Mouse (Mus musculus) limb, embryonic 12.5 days (tissue): ENCODE data around the gene Ednrb. TPM values are rescaled to one million over a fixed set of nuclear protein-coding genes. Genes with fewer than 3 reads are reported as not detected.
A peak's percentile ranks its signal among the peaks of the same experiment; 100 is the strongest.

ENCODE experiments used
- ATAC-seq: fragments of 200-750 bp; cut with Nextera tagmentation; 2 replicates; pipeline ENCODE4 v1.8.0; 2017; ENCODE audit warnings: low read depth, moderate TSS enrichment; ENCODE audit not compliant: insufficient number of reproducible peaks, insufficient read depth, low FRiP score, low TSS enrichment
- H3K27ac ChIP-seq: fragments of 300-500 bp; sonication (generic); 2 replicates; pipeline ENCODE4 v1.5.1; 2016; ENCODE audit warnings: mild to moderate bottlenecking, moderate library complexity
- H3K27me3 ChIP-seq: fragments of 300-500 bp; sonication (generic); 2 replicates; pipeline ENCODE4 v1.6.1; 2016; ENCODE audit warnings: mild to moderate bottlenecking, moderate library complexity
- H3K36me3 ChIP-seq: fragments of 300-500 bp; sonication (generic); 2 replicates; pipeline ENCODE4 v1.6.1; 2016; ENCODE audit warnings: mild to moderate bottlenecking, moderate library complexity
- H3K4me1 ChIP-seq: fragments of 300-500 bp; sonication (generic); replicated peaks from 2 replicates; pipeline ENCODE4 v1.6.1; 2016
- H3K4me2 ChIP-seq: fragments of 300-500 bp; sonication (generic); 2 replicates; pipeline ENCODE4 v1.6.1; 2016; ENCODE audit warnings: mild to moderate bottlenecking, moderate library complexity
- H3K4me3 ChIP-seq: fragments of 300-500 bp; sonication (generic); replicated peaks from 2 replicates; pipeline ENCODE4 v1.5.1; 2016; ENCODE audit warnings: mild to moderate bottlenecking
- H3K9ac ChIP-seq: fragments of 300-500 bp; sonication (generic); replicated peaks from 2 replicates; pipeline ENCODE4 v1.6.1; 2016; ENCODE audit warnings: mild to moderate bottlenecking, moderate library complexity
- H3K9me3 ChIP-seq: fragments of 300-500 bp; sonication (generic); 2 replicates; pipeline ENCODE4 v1.6.1; 2016; ENCODE audit warnings: mild to moderate bottlenecking, moderate library complexity
- WGBS: fragments of 180-500 bp; shearing (Covaris S2); methylation state at CpG from one replicate; pipeline ENCODE4 v1.1.7; 2016; 5-methylcytosine and 5-hydroxymethylcytosine counted together
- polyA plus RNA-seq: library from polyadenylated mRNA; unstranded; fragments of >200 nt; fragmentation: Nextera tagmentation; extraction: Ambion mirVana; gene quantifications from 2 replicates; pipeline ENCODE4 v1.2.1, GENCODE M21; 2016

Gene Ednrb
- 10.5 and 12.5 TPM in 2 replicates for polyA plus RNA-seq

- H3K4me2 ChIP-seq = peak within 1 kb of the TSS; percentile 95
- H3K27ac ChIP-seq = no peak within 1 kb of the TSS
- H3K4me1 ChIP-seq = peaks cover 12% of the 10 kb centered on the region; the same call in 1 of the 2 replicates
- no peaks in the 10 kb centered on the region for H3K36me3 ChIP-seq
- H3K9ac ChIP-seq = peak within 1 kb of the TSS; percentile 53
- ATAC-seq = peak; percentile 63; the same call in 1 of the 2 replicates
- under 1% methylated on average over 24 of the region's 24 CpGs for WGBS
- H3K27me3 ChIP-seq = peaks cover 47% of the 10 kb centered on the region
- H3K9me3 ChIP-seq = no peaks in the 10 kb centered on the region
- H3K4me3 ChIP-seq = peak within 1 kb of the TSS; percentile 47
Measured at GRCm38 (mm10) chr14:103844011-103844549, at the start of gene Ednrb. Gene Ednrb, minus strand, starts transcription at chr14:103844402.

GRCm38 (mm10) chr14:103892411-103892938 lies 48.3 kb upstream of the Ednrb start:
- no peak overlapping the region for H3K27ac ChIP-seq
- no peaks in the 10 kb centered on the region for H3K9me3 ChIP-seq
- no peaks in the 10 kb centered on the region for H3K4me1 ChIP-seq
- no peak overlapping the region for H3K9ac ChIP-seq
- H3K4me3 ChIP-seq = no peak overlapping the region
- ATAC-seq = no peak
- H3K27me3 ChIP-seq = no peaks in the 10 kb centered on the region
- H3K4me2 ChIP-seq = no peak overlapping the region
- 77% methylated on average over 8 of the region's 8 CpGs for WGBS
- no peaks in the 10 kb centered on the region for H3K36me3 ChIP-seq

- H3K4me2 ChIP-seq = no peak overlapping the region
- WGBS = 85% methylated on average over 4 of the region's 4 CpGs
Measured at GRCm38 (mm10) chr14:103890761-103891160, 46.6 kb upstream of the Ednrb start.

GRCm38 (mm10) chr14:103884892-103885575 lies 40.8 kb upstream of the Ednrb start:
- Histone ChIP-seq H3K9ac (no peak overlapping the region), H3K4me2 (no peak overlapping the region), H3K4me1 (no peaks in the 10 kb centered on the region), H3K27me3 (no peaks in the 10 kb centered on the region), H3K9me3 (no peaks in the 10 kb centered on the region), H3K4me3 (no peak overlapping the region), H3K27ac (no peak overlapping the region), H3K36me3 (no peaks in the 10 kb centered on the region)
- 80% methylated on average over 7 of the region's 7 CpGs for WGBS
- no peak for ATAC-seq

More at GRCm38 (mm10) chr14:103890761-103891160, 46.6 kb upstream of the Ednrb start:
- H3K9ac ChIP-seq = no peak overlapping the region
- no peak overlapping the region for H3K27ac ChIP-seq
- H3K36me3 ChIP-seq = no peaks in the 10 kb centered on the region
- no peaks in the 10 kb centered on the region for H3K27me3 ChIP-seq
- no peaks in the 10 kb centered on the region for H3K4me1 ChIP-seq
- no peak for ATAC-seq
- no peak overlapping the region for H3K4me3 ChIP-seq
- no peaks in the 10 kb centered on the region for H3K9me3 ChIP-seq

- H3K4me2 ChIP-seq = no peak overlapping the region
- H3K36me3 ChIP-seq = no peaks in the 10 kb centered on the region
- 83% methylated on average over 3 of the region's 3 CpGs for WGBS
- H3K27me3 ChIP-seq = no peaks in the 10 kb centered on the region
- H3K4me1 ChIP-seq = no peaks in the 10 kb centered on the region
- no peak overlapping the region for H3K9ac ChIP-seq
- H3K27ac ChIP-seq = no peak overlapping the region
- H3K4me3 ChIP-seq = no peak overlapping the region
- ATAC-seq = no peak
- H3K9me3 ChIP-seq = no peaks in the 10 kb centered on the region
Measured at GRCm38 (mm10) chr14:103882943-103883342, 38.7 kb upstream of the Ednrb start.

GRCm38 (mm10) chr14:103877117-103877516 lies 32.9 kb upstream of the Ednrb start:
- H3K4me1 ChIP-seq = no peaks in the 10 kb centered on the region
- WGBS = 93% methylated on average over 2 of the region's 2 CpGs
- ATAC-seq = no peak
- no peak overlapping the region for H3K4me2 ChIP-seq
- H3K27ac ChIP-seq = no peak overlapping the region
- H3K27me3 ChIP-seq = no peaks in the 10 kb centered on the region
- no peak overlapping the region for H3K9ac ChIP-seq
- no peaks in the 10 kb centered on the region for H3K9me3 ChIP-seq
- H3K36me3 ChIP-seq = no peaks in the 10 kb centered on the region
- no peak overlapping the region for H3K4me3 ChIP-seq

- Histone ChIP-seq H3K4me3 (no peak overlapping the region), H3K4me2 (no peak overlapping the region), H3K36me3 (no peaks in the 10 kb centered on the region), H3K9me3 (no peaks in the 10 kb centered on the region), H3K4me1 (no peaks in the 10 kb centered on the region), H3K27ac (no peak overlapping the region), H3K9ac (no peak overlapping the region), H3K27me3 (no peaks in the 10 kb centered on the region)
- WGBS = 84% methylated on average over 3 of the region's 3 CpGs
- ATAC-seq = no peak
Measured at GRCm38 (mm10) chr14:103876598-103876997, 32.4 kb upstream of the Ednrb start.

GRCm38 (mm10) chr14:103866636-103867035 lies 22.4 kb upstream of the Ednrb start:
- no peaks in the 10 kb centered on the region for H3K36me3 ChIP-seq
- H3K4me3 ChIP-seq = no peak overlapping the region
- 88% methylated on average over 2 of the region's 2 CpGs for WGBS
- H3K4me2 ChIP-seq = no peak overlapping the region
- H3K9ac ChIP-seq = no peak overlapping the region
- no peak overlapping the region for H3K27ac ChIP-seq
- no peaks in the 10 kb centered on the region for H3K9me3 ChIP-seq
- no peak for ATAC-seq
- H3K4me1 ChIP-seq = no peaks in the 10 kb centered on the region
- no peaks in the 10 kb centered on the region for H3K27me3 ChIP-seq

GRCm38 (mm10) chr14:103865226-103865625 lies 21.0 kb upstream of the Ednrb start:
- no peak overlapping the region for H3K4me2 ChIP-seq
- H3K9me3 ChIP-seq = no peaks in the 10 kb centered on the region
- no peak overlapping the region for H3K27ac ChIP-seq
- H3K27me3 ChIP-seq = no peaks in the 10 kb centered on the region
- no peaks in the 10 kb centered on the region for H3K36me3 ChIP-seq
- 66% methylated on average over 2 of the region's 2 CpGs for WGBS
- no peak for ATAC-seq
- no peaks in the 10 kb centered on the region for H3K4me1 ChIP-seq
- no peak overlapping the region for H3K4me3 ChIP-seq
- H3K9ac ChIP-seq = no peak overlapping the region

GRCm38 (mm10) chr14:103850071-103850845 lies 6.1 kb upstream of the Ednrb start:
- Histone ChIP-seq H3K9ac (no peak overlapping the region), H3K9me3 (no peaks in the 10 kb centered on the region), H3K36me3 (no peaks in the 10 kb centered on the region), H3K4me1 (no peaks in the 10 kb centered on the region), H3K4me2 (no peak overlapping the region), H3K4me3 (no peak overlapping the region), H3K27ac (no peak overlapping the region), H3K27me3 (peaks cover 5% of the 10 kb centered on the region)
- 78% methylated on average over 7 of the region's 7 CpGs for WGBS
- no peak for ATAC-seq

- H3K9ac ChIP-seq = no peak overlapping the region
- no peak overlapping the region for H3K27ac ChIP-seq
- no peak for ATAC-seq
Measured at GRCm38 (mm10) chr14:103845716-103846115, 1.5 kb upstream of the Ednrb start.

More at GRCm38 (mm10) chr14:103845716-103846115, 1.5 kb upstream of the Ednrb start:
- peaks cover 44% of the 10 kb centered on the region for H3K27me3 ChIP-seq
- H3K4me2 ChIP-seq = no peak overlapping the region
- H3K36me3 ChIP-seq = no peaks in the 10 kb centered on the region
- WGBS = 86% methylated on average over 2 of the region's 2 CpGs
- H3K9me3 ChIP-seq = no peaks in the 10 kb centered on the region
- H3K4me1 ChIP-seq = peaks cover 12% of the 10 kb centered on the region; the same call in 1 of the 2 replicates
- no peak overlapping the region for H3K4me3 ChIP-seq
